Mouse (Mus musculus): Measurements from ENCODE around the gene S100a1. TPM values are rescaled to one million over a fixed set of nuclear protein-coding genes. Genes with fewer than 3 reads are reported as not detected.

Gene S100a1
- polyA plus RNA-seq (2015; fragmentation: Nextera tagmentation; extraction: Ambion mirVana) = 59.3 and 73.2 TPM in 2 replicates

DNA sequence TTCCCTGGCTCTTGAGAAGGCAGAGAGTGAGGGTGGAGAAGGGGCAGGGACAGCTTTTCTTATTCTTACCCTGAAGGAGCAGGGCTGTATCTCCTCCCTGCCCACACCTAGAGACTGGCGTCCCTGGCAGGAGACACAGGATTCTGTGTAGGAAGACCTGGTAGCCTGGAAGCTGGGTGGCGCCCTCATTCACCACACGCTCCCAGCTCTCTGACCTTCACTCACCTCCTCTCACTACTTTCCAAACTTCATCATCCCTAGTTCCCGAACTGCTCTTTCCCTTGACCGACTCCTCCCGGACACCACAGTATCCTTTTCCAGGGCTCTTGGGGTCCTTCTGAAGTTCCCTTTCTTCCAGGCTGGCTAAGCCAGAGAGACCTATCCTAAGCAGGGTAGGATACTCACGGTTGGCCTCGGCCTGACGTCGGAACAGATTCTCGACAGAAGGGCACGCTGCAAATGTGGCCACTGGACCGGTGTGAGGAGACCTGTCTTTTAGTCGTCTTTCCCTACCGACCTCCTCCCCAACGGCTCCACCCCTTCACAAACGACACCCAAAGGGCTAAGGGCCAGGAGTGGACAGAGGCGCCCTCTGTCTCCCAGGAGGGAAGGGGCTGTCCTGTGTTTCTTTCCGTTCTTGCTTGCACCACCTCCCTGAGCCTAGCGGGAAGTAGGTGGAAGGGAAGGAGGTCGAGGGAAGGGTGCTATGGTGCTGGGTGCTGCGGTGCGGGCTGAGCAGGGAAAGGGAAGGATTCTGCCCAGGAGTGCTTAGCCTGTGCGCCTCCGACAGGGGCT lies at the start of gene S100a1, which contains the start of gene S100a13:
S100a1 (minus strand) TSS at position 597 of the 795 bp plus-strand sequence.
S100a13 (plus strand) TSS at position 640 of the 795 bp plus-strand sequence.
- no peaks in the 10 kb centered on the region for H3K36me3 ChIP-seq (ENCODE audit: control insufficient read depth, insufficient read depth, low read length)
- WGBS = 4% methylated on average over 25 of the region's 25 CpGs
- peaks cover 15% of the 10 kb centered on the region for H3K4me1 ChIP-seq (replicated peaks; ENCODE audit: control insufficient read depth, insufficient read depth, low read length)
- no peaks in the 10 kb centered on the region for H3K9me3 ChIP-seq (ENCODE audit: control insufficient read depth, low read length)
- ATAC-seq (ENCODE audit: low read depth) = peak; percentile 63
- H3K4me2 ChIP-seq (ENCODE audit: low read depth, low read length) = peak within 1 kb of the TSS; percentile 76
- peak within 1 kb of the TSS; percentile 66 for H3K9ac ChIP-seq (ENCODE audit: low read length)
- H3K27me3 ChIP-seq (ENCODE audit: control insufficient read depth, insufficient read depth, low read depth, low read length) = no peaks in the 10 kb centered on the region
- peak within 1 kb of the TSS; percentile 58 for H3K27ac ChIP-seq (ENCODE audit: low read length)
- peak within 1 kb of the TSS; percentile 57 for H3K4me3 ChIP-seq (ENCODE audit: low read length)

DNA sequence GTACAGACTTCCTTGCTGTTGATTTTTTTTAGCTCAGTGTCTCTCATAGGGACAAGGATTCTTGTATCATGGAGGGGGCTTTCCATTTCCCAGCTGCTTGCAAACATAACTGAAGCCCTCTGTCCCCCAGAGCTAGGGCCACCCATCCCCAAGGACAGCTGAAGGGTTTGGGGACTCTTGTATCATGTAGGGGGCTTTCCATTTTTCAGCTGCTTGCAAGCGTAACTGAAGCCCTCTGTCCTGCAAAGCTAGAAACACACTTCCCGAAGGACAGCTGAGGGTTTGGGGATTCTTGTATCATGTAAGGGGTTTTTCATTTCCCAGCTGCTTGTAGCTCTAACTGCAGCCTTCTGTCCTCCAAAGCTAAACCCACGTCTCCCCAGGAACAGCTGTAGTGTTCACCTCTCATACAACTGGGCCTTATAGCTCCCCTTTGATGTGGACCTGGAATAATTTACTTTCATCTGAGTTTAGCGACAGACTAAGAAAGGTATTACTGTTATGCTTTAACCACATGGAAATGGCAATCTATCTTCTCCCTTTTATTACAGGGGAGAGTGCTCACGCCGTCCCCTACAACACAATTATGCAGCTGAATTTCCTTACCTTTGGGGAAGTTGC lies 45.9 kb upstream of the S100a1 start, which contains the start of gene S100a3:
S100a3 (plus strand) TSS at position 571 of the 621 bp plus-strand sequence.
- Histone ChIP-seq H3K36me3 (ENCODE audit: control insufficient read depth, insufficient read depth, low read length) (no peaks in the 10 kb centered on the region), H3K9me3 (ENCODE audit: control insufficient read depth, low read length) (no peaks in the 10 kb centered on the region), H3K9ac (ENCODE audit: low read length) (no peak within 1 kb of the TSS), H3K27ac (ENCODE audit: low read length) (no peak within 1 kb of the TSS), H3K27me3 (ENCODE audit: control insufficient read depth, insufficient read depth, low read depth, low read length) (no peaks in the 10 kb centered on the region), H3K4me1 (replicated peaks; ENCODE audit: control insufficient read depth, insufficient read depth, low read length) (no peaks in the 10 kb centered on the region), H3K4me2 (ENCODE audit: low read depth, low read length) (no peak within 1 kb of the TSS), H3K4me3 (ENCODE audit: low read length) (no peak within 1 kb of the TSS)
- ATAC-seq (ENCODE audit: low read depth) = no peak
- 82% methylated on average over 6 of the region's 6 CpGs for WGBS

DNA sequence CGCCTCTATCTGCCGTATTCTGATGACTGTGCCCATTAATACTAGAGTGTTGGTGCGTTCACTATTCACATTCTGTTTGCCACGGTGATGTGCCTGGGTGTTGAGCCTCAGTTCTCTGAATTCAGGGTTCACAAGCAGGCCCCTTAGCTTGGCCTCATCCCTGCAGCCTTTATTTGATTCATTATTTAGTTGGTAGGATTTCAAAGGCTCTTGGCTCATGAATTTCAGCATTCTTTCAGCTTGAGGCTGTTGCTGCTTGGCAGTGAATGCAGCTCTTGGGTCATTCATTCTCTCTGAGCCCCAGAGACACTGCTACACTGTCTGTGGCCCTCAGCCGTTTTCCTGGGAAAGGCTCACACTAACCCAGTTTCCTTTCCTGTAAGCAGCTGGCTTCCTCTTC lies 41.8 kb upstream of the S100a1 start:
- H3K27me3 ChIP-seq (ENCODE audit: control insufficient read depth, insufficient read depth, low read depth, low read length) = no peaks in the 10 kb centered on the region
- ATAC-seq (ENCODE audit: low read depth) = no peak
- H3K4me3 ChIP-seq (ENCODE audit: low read length) = no peak overlapping the region
- 55% methylated on average over 5 of the region's 5 CpGs for WGBS
- no peak overlapping the region for H3K4me2 ChIP-seq (ENCODE audit: low read depth, low read length)
- H3K36me3 ChIP-seq (ENCODE audit: control insufficient read depth, insufficient read depth, low read length) = no peaks in the 10 kb centered on the region
- H3K9ac ChIP-seq (ENCODE audit: low read length) = no peak overlapping the region
- no peaks in the 10 kb centered on the region for H3K4me1 ChIP-seq (replicated peaks; ENCODE audit: control insufficient read depth, insufficient read depth, low read length)
- no peak overlapping the region for H3K27ac ChIP-seq (ENCODE audit: low read length)
- H3K9me3 ChIP-seq (ENCODE audit: control insufficient read depth, low read length) = no peaks in the 10 kb centered on the region

DNA sequence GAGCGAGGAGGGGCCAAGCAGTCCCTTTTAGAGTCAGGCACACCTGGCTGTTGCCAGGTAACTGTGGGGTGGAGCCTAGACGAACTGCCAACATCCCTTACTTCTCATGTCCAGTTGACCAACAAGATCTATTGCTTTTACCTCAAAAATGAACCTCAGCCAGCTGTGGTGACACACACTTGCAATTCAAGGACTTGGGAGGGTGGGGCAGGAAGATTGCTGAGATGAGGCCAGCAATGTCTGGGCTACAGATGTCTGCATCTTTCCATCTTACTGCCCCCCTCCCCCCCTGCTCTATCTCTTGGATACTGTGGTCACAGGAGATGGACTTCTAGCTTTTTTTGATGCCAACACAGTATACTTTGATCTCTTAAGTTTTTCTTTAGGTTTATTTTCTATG lies 38.0 kb upstream of the S100a1 start:
- no peak overlapping the region for H3K9ac ChIP-seq (ENCODE audit: low read length)
- WGBS = 80% methylated on average over 2 of the region's 2 CpGs
- H3K27me3 ChIP-seq (ENCODE audit: control insufficient read depth, insufficient read depth, low read depth, low read length) = no peaks in the 10 kb centered on the region
- H3K4me3 ChIP-seq (ENCODE audit: low read length) = no peak overlapping the region
- ATAC-seq (ENCODE audit: low read depth) = no peak
- H3K27ac ChIP-seq (ENCODE audit: low read length) = no peak overlapping the region
- no peak overlapping the region for H3K4me2 ChIP-seq (ENCODE audit: low read depth, low read length)
- no peaks in the 10 kb centered on the region for H3K36me3 ChIP-seq (ENCODE audit: control insufficient read depth, insufficient read depth, low read length)
- H3K9me3 ChIP-seq (ENCODE audit: control insufficient read depth, low read length) = no peaks in the 10 kb centered on the region
- H3K4me1 ChIP-seq (replicated peaks; ENCODE audit: control insufficient read depth, insufficient read depth, low read length) = no peaks in the 10 kb centered on the region

DNA sequence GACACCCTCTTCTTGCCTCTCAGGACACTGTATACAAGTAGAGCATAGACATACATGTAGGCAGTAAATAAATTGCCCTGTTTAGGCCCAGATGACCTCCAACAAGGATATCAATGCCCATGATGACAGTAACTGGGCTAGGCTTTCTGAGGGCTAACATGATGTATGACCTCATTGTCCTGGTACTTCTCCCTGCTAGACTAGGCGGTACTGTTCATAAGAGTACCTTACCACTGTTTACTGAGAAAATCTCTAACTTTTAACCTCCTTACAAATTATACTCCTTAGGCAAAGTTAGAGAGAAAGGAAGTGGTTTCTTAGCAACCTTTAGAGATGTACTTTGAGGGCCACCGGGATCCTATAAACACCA lies 36.2 kb upstream of the S100a1 start:
- no peak overlapping the region for H3K4me2 ChIP-seq (ENCODE audit: low read depth, low read length)
- no peak overlapping the region for H3K4me3 ChIP-seq (ENCODE audit: low read length)
- ATAC-seq (ENCODE audit: low read depth) = no peak
- no peaks in the 10 kb centered on the region for H3K4me1 ChIP-seq (replicated peaks; ENCODE audit: control insufficient read depth, insufficient read depth, low read length)
- no peaks in the 10 kb centered on the region for H3K9me3 ChIP-seq (ENCODE audit: control insufficient read depth, low read length)
- no peaks in the 10 kb centered on the region for H3K27me3 ChIP-seq (ENCODE audit: control insufficient read depth, insufficient read depth, low read depth, low read length)
- no peaks in the 10 kb centered on the region for H3K36me3 ChIP-seq (ENCODE audit: control insufficient read depth, insufficient read depth, low read length)
- no peak overlapping the region for H3K9ac ChIP-seq (ENCODE audit: low read length)
- no peak overlapping the region for H3K27ac ChIP-seq (ENCODE audit: low read length)
- 76% methylated on average over 2 of the region's 2 CpGs for WGBS

DNA sequence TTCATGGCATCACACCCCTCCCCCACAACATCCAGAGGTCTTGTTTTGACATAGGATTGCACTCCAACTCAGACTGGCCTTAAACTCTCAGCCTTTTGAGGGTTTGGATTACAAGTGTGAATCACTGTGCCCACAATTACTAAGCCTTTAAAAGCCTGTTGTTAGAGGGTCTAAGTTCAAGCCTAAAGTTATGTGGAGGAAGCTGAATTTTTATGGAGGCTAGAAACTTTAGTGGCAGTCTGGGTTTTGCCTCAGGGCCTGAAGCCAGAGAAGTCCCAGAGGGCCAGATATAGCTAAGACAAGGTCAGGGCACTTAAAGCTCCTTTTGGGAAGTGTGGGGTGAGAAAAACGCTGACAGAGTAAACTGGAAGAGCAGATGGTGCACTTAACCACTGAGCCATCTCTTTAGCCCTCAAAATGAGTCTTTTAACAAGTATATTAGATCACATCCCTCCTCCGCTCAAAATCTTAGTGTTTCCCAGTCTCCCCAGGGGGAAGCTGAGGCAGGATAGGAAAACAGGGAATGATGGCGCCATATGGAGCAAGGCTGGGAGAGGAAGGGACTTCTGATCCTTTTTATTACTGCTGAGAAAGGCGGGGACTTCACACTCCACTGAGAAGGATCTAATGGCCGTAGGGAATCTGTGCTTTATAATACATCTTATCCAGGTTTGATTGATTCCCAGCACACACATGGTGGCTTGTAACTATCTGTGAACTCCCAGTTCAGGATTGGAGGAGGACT lies 35.7 kb upstream of the S100a1 start:
- Histone ChIP-seq H3K27me3 (ENCODE audit: control insufficient read depth, insufficient read depth, low read depth, low read length) (no peaks in the 10 kb centered on the region), H3K4me2 (ENCODE audit: low read depth, low read length) (no peak overlapping the region), H3K4me3 (ENCODE audit: low read length) (no peak overlapping the region), H3K36me3 (ENCODE audit: control insufficient read depth, insufficient read depth, low read length) (no peaks in the 10 kb centered on the region), H3K9me3 (ENCODE audit: control insufficient read depth, low read length) (no peaks in the 10 kb centered on the region), H3K9ac (ENCODE audit: low read length) (no peak overlapping the region), H3K27ac (ENCODE audit: low read length) (no peak overlapping the region), H3K4me1 (replicated peaks; ENCODE audit: control insufficient read depth, insufficient read depth, low read length) (no peaks in the 10 kb centered on the region)
- WGBS = 58% methylated on average over 5 of the region's 5 CpGs
- no peak for ATAC-seq (ENCODE audit: low read depth)

DNA sequence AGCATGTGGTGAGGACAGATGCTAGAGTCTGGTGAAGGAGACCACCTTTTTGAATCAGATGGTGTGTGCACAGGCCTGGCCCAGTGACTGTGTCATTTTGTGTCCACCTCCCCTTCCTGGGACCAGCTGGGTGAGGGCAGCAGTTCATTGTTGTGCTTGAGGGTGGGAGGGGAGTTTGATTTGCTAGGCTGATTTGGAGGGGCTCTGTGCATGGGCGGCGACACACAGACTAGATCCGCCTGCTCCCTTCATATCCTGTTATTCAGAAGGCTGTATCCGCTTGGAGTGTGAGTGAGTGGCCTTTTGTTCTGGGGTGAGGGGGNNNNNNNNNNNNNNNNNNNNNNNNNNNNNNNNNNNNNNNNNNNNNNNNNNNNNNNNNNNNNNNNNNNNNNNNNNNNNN lies 26.7 kb upstream of the S100a1 start:
- peak overlapping the region; percentile 58 for H3K27ac ChIP-seq (ENCODE audit: low read length)

DNA sequence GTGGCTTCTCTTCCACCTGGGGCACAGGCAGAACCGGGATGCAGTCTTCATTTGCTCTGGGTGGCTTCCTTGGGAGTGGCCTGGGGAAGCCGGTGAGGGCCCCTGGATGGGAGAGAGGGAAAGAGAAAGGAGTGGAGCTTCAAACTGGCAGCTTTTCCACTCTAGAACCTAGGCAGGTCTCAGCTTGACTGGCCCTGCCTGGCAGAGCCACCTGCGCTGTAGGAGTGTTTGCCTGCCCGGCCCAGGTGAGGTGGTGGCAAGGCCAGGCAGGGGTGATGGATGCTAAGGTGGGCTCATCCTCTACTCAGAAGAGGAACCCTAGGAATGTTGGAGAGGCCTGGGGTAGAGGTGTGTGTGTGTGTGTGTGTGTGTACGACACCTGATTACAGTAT lies 23.7 kb upstream of the S100a1 start:
- H3K27ac ChIP-seq (ENCODE audit: low read length) = peak overlapping the region; percentile 82
- WGBS = 57% methylated on average over 5 of the region's 5 CpGs
- no peaks in the 10 kb centered on the region for H3K9me3 ChIP-seq (ENCODE audit: control insufficient read depth, low read length)
- H3K27me3 ChIP-seq (ENCODE audit: control insufficient read depth, insufficient read depth, low read depth, low read length) = no peaks in the 10 kb centered on the region
- peak overlapping the region; percentile 43 for H3K4me2 ChIP-seq (ENCODE audit: low read depth, low read length)
- peak overlapping the region; percentile 53 for H3K9ac ChIP-seq (ENCODE audit: low read length)
- no peak for ATAC-seq (ENCODE audit: low read depth)
- H3K4me3 ChIP-seq (ENCODE audit: low read length) = peak overlapping the region; percentile 43
- H3K4me1 ChIP-seq (replicated peaks; ENCODE audit: control insufficient read depth, insufficient read depth, low read length) = no peaks in the 10 kb centered on the region; the same call in 1 of the 2 replicates
- no peaks in the 10 kb centered on the region for H3K36me3 ChIP-seq (ENCODE audit: control insufficient read depth, insufficient read depth, low read length)

More for the DNA sequence above, 26.7 kb upstream of the S100a1 start:
- Histone ChIP-seq H3K27me3 (ENCODE audit: control insufficient read depth, insufficient read depth, low read depth, low read length) (no peaks in the 10 kb centered on the region), H3K9ac (ENCODE audit: low read length) (peak overlapping the region; percentile 63), H3K4me2 (ENCODE audit: low read depth, low read length) (peak overlapping the region; percentile 26), H3K9me3 (ENCODE audit: control insufficient read depth, low read length) (no peaks in the 10 kb centered on the region), H3K4me3 (ENCODE audit: low read length) (peak overlapping the region; percentile 35), H3K36me3 (ENCODE audit: control insufficient read depth, insufficient read depth, low read length) (no peaks in the 10 kb centered on the region), H3K4me1 (replicated peaks; ENCODE audit: control insufficient read depth, insufficient read depth, low read length) (no peaks in the 10 kb centered on the region; the same call in 1 of the 2 replicates)
- ATAC-seq (ENCODE audit: low read depth) = peak; percentile 68
- 35% methylated on average over 4 of the region's 4 CpGs for WGBS

Data from lung, embryonic 16.5 days (tissue).